Mouse (Mus musculus): ENCODE results near the gene Iqsec1.

- TF ChIP-seq CTCF (IDR thresholded peaks at IDR 0.05; ENCODE audit: borderline replicate concordance, control insufficient read depth, extremely low read depth, insufficient read depth, low read length, poor library complexity) (no peak), POLR2A (IDR thresholded peaks at IDR 0.05; ENCODE audit: control insufficient read depth, extremely low read depth, insufficient read depth, low read length, poor library complexity) (no peak)
Observed at GRCm38 (mm10) chr6:90635081-90635480, 353.4 kb downstream of the Iqsec1 start.
